Mouse (Mus musculus): ENCODE results near the gene Morn1.

Gene Morn1

GRCm38 (mm10) chr4:155143411-155143810, 57.0 kb downstream of the Morn1 start:
- no peak for DNase-seq

DNA sequence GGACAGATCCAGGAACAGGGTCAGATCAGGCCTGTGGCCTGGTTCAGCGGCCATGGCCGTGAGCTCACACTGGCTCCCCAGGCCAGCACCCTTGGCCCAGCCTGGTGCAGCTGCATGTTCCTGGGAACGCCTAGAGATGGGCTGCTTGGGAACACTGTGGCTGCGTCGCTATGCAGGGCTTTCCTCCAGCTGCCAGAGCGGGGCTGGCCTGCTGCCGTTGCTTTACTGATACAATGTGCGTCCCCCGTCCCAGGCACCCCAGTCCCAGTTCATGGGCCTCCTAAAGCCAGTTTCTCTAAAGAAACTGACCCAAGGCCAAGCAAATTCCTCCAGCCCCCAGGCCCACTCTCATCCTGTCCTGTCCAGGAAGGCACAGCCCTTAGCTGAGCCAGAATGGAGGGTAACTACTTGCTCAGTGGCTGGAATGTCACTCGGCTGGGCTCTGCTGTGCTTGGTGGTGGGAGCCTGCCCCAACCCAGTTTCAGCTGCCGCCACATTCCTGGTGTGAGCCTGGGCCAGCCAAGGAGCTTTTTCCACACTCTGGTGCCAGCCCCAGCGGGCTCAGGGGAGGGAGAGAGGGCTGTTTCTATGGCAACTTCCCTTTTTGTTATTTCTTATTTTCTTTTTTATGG, 57.6 kb downstream of the Morn1 start:
- no peak for DNase-seq

- no peak for DNase-seq
Observed at GRCm38 (mm10) chr4:155144548-155145180, 58.3 kb downstream of the Morn1 start.

- no peak for DNase-seq
Observed at GRCm38 (mm10) chr4:155146107-155146823, 59.9 kb downstream of the Morn1 start.

DNA sequence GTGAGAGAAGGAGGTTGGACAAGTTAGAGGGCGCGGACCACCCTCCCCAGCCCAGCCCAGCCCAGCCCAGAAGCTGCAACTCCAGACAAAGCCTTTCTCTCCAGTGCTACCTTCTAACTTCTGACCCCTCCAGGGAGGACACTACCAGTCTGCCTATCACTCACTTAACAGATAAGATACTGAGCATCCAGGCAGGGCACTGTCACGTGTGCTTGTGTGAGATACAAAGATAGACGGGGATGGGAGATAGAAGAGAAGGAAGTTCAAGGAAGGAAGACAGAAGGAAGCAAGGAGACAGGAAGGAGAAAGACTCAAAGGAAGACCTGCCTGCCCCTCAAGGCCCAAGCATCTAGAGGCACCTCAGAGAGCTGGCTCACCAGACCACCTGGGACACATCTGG, 62.1 kb downstream of the Morn1 start:
- DNase-seq: no peak

DNA sequence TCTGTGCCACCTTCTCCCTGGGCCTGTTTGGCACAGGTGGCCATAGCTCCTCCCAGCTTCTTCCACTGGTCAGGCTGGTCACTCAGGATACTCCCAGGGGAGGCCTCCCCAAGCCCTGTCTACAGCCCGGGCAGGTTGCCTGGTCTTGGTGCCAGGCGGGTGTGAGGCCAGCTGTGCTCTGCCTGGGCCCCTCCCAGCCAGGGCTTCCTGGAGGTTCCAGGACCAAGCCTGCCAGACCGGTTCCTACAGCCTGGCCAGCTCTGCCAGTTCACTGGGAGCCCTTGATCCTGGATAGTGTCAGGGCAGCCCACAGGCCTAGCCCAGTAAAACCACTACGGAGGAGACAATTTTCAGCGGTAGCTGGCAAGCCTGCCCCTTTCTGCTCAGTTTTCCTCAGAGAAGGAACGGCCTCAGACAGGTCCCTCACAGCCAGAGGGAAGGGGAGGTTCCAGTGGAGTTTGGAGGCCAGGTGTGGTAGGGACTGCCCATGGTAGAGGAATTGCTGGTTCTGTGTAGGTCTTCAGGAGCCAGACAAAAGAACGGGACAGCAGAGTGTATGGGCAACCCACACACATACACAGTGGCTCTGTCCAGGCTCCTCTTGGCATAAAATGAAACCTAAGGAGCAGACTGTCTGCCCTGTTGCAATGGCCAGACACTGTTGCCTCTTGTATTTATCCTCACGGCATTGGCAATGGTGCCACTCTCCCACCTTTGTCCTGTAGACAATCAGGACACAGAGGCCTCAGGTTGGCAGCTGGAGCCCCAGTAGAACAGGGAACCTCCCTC, 62.7 kb downstream of the Morn1 start:
- DNase-seq: peak; percentile 67

DNA sequence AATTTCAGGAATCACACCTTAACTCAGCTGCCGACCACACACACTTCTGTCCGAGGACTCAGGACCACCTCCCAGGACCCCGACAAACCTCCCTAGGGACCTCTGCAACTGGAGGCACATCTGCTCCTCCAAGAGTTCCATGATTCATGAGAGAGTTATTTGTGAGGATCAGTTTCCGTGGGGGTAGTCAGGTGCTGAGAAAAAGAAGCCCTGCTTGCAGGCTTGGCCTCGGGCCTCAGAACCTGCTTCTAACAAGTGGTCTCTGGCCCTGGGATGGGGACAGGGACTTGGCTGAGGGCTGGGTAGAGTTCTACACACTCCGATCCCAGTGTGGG, 63.5 kb downstream of the Morn1 start:
- no peak for DNase-seq

DNA sequence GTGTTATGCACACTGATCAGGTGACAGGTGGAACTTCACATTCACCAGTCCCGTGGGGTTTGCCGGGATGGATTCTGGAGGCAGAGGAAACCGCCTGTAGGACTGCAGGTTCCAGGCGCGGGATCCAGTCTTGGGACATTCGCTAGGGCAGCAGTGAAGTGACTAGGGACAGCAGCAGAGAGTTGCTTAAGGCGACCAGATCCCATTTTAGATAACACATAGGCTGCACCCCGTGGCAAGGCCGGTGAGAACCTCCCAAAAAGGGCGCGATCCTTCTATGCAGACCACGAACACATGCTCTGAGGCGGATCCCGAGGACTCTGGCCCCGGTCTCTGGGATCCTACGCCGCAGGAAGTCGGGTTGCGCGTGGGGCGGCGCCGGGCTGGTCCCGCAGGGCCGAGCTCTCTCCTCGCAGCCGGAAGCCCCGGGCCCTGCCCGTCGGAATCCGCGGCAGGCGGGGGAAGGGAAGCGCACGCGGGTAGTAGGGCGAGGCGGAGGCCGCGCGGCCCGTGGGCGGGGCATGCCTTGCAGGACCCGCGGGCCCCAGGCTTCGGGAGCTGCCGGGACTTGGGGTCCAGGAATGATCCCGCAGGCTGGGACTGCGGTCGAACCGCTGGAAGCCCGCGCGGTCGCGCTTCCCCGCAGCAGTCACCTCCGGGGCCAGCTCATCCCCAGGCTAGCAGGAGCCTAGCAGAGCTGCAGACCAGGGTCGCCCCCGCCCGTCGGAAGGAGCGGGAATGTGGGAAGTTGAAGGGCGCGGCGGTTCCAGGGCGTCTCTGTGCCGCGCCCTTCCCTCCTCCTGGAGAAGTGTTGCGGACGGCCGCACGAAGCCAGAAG, 64.1 kb downstream of the Morn1 start:
- peak; percentile 70 for DNase-seq

DNA sequence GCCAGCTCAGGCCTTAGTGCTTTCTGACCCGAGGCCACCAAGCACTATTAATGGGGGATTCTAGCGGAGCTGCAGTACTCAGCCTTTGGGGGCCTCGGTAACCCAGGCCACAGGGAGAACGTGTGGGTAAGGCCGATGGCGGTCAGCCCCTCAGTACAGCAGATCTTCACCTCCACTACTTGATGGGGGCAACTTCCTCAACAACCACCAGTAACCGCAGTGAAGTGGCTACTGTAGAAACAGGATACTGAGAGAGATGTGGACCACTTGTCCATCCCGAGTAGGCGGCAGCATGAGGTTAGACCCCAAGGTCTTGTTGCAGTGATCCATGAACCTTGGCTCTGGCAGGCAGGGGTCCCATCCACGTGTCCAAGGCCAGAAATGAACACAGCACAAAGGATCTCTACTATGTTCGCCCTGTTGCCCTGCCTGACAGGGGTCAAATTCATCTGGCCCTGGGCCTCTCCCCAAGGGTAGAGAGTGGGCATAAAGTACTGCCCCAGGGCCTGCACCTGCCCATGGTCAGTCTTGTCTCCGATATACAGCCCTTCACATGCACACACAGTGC, 64.9 kb downstream of the Morn1 start:
- no peak for DNase-seq

- DNase-seq: peak; percentile 57
Observed at GRCm38 (mm10) chr4:155151845-155152244, 65.5 kb downstream of the Morn1 start.

DNA sequence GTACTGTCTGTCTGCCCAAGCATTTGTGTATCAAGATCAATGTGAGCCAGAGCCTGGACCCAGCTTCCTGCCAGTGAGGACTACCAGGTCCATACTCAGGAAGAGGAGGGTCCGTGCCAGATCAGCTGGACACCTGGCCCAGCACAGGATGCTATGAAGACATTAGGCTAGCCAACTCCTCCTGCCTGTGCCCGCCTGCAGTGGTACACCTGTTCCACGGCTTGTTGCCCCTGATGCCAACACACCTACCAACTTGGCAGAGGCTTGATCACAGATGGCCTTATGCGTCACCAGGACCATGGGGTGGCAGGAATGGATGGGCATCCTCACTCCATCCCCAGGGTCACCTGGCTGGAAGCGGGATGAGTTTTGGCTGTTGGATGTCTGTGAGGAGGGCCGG, 66.1 kb downstream of the Morn1 start:
- DNase-seq: peak; percentile 99

DNA sequence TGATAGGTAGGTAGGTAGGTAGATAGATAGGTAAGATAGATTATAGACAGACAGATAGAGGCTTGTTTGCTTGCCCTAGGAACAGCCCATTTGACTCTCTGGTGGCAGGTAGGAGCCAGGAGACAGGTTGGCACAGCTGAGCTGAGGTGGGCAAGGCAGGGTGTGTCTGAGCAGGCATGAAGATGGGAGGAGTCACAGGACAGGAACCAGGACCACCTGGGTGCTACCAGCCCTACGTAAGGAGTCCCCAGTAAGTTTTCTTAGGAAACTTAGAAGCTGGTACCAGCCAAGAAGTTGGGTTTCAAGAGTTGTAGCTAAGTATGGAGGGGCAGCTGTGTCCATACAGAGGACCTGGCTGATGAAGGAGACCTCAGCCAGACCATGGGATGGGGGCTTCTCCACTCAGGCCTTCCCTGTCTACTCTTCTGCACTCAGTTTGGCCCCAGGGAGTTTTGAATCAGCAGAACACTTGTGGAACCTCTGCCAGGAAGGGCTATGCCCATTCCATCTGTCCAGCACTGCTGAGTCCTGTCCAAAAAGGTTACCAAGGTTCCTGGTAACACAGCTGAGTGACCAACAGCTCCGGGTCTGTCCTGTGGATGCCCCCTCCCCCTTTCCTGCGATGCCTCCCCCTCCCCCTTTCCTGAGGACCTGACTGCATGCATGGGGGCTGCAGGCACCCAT, 67.2 kb downstream of the Morn1 start:
- DNase-seq: peak; percentile 65

DNA sequence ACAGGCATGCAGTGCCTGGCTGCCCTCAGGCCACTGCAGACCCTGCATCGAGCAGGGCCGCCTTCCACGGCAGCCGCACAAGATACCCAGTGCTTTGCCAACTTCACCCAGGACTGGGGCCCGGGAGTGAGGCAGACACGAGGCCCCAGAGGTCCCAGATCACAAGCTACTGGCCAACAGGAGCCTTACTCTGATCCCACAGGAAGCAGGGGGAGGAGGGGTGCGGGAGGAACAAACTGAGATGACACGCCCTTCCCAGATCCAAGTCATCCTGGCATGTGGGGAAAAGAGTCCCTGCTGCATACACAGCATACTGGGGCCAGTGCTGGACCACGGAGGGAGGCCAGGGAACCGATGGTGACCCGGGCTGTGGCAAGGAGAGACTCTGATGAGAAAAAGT, 68.6 kb downstream of the Morn1 start:
- DNase-seq: no peak

- DNase-seq: no peak
Observed at GRCm38 (mm10) chr4:155156734-155157133, 70.4 kb downstream of the Morn1 start.

GRCm38 (mm10) chr4:155157871-155158542, 71.6 kb downstream of the Morn1 start:
- DNase-seq: peak; percentile 67

- DNase-seq: no peak
Observed at GRCm38 (mm10) chr4:155158543-155158917, 72.2 kb downstream of the Morn1 start.

GRCm38 (mm10) chr4:155162433-155163319, 76.3 kb downstream of the Morn1 start:
- no peak for DNase-seq

DNA sequence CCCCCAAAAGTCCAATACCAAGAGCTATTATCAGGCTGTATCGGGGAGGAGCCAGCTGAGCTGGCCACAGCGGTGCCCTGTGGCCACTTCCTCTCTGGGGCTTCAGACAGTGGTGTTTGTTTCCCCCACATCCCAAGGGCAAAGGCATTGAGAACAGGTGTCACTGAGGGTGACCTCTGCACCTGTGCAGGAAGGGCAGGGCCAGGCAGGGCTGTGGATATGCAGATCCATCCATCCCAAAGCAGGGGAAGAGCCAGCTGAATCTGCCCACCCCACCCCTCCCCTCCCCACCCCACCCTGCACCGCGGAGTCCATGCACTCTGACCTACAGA, 76.9 kb downstream of the Morn1 start:
- no peak for DNase-seq

DNA sequence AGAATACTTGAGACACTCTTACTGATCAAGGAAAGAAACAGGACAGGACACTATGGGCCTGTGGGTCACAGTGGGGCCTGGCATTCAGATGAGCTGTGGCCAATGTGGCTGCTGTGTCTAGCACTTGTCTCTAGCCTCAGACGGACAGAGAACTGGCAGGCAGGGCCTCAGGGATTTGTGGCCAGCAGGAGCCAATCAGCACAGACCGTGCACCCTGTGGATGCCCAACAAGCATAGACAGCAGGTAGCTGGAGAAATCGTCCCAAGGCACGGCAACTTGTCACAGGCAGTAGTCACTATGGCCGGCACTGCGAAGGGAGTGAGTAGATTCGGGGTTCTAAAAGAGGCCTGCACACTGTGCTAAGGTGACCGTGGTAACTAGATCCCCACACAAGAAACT, 77.3 kb downstream of the Morn1 start:
- peak; percentile 59 for DNase-seq

DNA sequence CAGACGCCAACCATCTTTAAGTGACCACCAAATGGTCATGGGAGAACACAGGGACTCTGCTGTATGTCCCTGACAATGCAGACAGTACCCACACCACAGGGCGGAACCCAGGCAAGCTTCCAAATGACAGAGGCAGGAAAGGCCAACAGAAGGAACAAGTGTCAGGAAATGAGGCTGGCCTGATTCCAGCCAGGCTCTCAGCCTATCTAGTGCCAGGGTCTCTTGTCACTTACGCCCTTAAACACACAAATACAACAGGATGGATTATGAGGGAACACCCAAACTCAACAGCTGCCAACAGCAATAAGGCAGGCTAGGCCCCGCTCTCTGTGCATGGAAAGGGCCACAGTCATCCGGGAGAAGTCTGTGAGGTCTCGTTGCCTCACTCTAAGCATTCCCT, 78.2 kb downstream of the Morn1 start:
- peak; percentile 82 for DNase-seq

Data from cerebellum, adult 11-12 months (tissue).